Mouse (Mus musculus) inflammation-experienced regulatory T-cells, adult 6 months (primary cell): ENCODE measurements around the gene Srcap. TPM values are rescaled to one million over a fixed set of nuclear protein-coding genes. Genes with fewer than 3 reads are reported as not detected.

Source experiments
- ATAC-seq: one replicate; pipeline ENCODE4 v1.8.0; 2017
- polyA plus RNA-seq, 3 experiments: library from polyadenylated mRNA; unstranded; fragments of 100-300 nt; shearing (Covaris generic); gene quantifications; one replicate each; pipeline ENCODE4 v1.2.1; 2017

The Srcap gene
- polyA plus RNA-seq, 3 experiments from 2014 or later = 6.2 to 19.0 (median 9.0) TPM

DNA sequence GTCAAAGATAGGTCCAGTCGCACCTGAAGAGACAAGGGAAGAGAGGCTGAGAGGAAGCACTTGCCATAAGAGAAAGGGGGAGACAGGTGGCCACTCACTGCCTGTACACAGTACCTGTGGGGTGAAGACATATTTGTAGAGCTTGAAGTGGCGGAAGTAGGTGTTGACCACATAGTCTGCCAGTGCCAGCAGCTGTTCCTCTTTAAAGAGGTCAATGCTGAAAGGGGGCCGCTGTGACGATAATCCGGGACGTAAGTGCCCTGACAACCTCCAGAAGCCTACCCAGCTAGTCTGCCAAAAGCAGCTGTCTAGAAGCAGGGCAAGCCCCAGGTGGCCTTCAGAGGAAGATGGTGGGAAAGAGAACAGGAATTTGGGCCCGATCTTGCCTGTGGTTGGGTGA is 73.2 kb downstream of the Srcap start:
- ATAC-seq = no peak

DNA sequence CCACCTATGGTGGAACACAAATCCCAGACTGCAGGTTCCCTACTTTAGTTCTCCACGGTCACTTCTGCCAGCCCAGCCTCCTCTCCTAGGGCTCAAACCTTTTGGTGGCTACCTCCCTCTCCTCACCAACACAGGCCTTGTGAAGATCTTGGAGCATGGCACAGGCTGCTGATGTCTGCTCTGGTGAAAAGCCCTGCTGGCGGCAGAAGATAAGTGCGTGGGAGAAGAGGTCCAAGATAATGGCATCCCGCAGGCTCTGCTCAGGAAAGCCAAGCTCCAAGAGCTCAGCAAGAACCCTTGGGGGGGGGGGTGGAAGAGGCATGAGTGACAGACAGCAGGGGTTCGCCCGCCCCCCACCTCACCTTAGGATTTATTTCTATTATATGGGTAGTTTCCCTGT is 74.4 kb downstream of the Srcap start:
- ATAC-seq = no peak

- ATAC-seq = no peak
These were observed 75.4 kb downstream of the Srcap start for GRCm38 (mm10) chr7:127587196-127587595.

DNA sequence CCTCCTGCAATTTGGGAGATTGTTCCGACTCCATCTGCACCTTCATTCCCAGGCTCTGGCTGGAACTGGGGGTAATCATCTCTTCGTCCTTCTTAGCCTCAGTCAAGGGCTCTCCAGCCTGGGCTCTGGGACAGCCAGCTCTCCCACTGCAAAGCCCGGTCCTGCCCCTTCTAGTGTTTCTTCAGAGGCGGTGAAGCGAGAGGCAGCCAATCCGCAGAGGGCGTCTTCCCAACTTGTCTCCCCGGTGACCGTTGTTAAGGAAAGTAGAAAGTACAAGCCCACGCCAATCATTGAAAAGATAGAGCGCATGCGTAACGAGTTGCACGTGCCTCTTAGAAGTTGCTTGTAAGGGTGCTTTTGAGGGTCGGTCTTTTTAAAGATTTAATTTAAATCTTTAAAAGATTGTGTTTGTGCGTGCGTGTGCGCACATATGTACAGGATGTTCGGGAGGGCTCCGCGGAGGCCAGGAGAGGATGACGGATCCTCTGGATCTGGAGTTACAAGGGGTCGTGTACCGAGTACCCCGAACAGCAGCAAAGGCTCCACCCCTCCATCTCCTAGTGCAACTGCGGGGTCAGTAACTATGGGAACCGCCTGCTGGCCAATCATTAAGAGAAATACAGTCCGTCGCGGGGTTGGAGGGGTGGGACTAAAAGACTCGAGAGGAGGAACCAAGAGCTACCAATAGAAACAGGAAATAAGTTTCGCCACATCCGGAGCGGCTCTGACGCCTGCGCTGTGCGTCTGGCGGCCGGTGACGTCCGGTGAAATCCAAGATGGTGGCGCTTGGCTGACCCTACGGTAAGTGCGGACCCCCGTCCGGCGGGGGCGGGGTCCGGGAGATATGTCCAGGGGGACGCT is 76.5 kb downstream of the Srcap start, which contains the start of the genes Ccdc189 and Rnf40:
TSS of gene Ccdc189 (minus strand) at position 585 of the 861 bp plus-strand sequence.
TSS of gene Rnf40 (plus strand) at position 757 of the 861 bp plus-strand sequence.
- peak; percentile 96 for ATAC-seq

DNA sequence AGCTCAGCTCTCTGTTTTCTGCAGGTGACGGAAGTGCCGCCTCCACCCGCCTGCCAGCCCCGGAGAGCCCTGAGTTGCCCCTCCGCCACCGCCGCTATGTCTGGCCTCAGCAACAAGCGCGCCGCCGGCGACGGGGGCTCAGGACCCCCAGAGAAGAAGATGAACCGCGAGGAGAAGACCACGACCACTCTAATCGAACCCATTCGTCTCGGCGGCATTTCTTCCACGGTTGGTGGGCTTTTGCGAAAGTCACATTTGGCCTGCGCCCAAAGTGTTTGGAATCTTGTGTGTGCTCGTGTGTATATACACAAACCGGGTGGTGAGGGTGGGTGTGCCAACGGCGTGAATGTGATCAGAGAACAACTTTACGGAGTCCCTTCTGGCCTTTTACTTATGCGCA is 77.1 kb downstream of the Srcap start:
- peak; percentile 24 for ATAC-seq

DNA sequence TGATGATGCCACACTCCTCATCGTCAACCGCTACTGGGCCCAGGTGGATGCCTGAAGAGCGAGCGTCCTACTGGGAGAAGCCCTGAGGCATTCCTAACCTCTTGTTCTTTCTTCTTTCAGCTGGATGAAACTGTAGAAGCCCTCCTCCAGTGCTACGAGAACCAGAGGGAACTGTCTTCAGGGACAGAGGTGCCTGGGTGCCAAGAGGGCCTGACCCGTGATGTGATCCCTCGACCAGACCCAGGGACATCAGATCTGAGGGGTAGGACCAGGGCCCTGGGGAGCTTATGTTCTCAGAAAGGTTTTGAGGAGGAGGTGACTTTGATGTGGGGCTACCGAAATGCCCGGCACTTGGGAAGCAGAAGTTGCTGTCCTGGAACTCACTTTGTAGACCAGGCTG is 77.9 kb downstream of the Srcap start:
- no peak for ATAC-seq

GRCm38 (mm10) chr7:127591108-127591507 is 79.3 kb downstream of the Srcap start:
- no peak for ATAC-seq

- ATAC-seq = no peak
These were observed 80.8 kb downstream of the Srcap start for GRCm38 (mm10) chr7:127592575-127592974.

GRCm38 (mm10) chr7:127596747-127597146 is 85.0 kb downstream of the Srcap start:
- no peak for ATAC-seq

- no peak for ATAC-seq
These were observed 88.8 kb downstream of the Srcap start for GRCm38 (mm10) chr7:127600612-127601011.

- ATAC-seq = no peak
These were observed 90.0 kb downstream of the Srcap start for GRCm38 (mm10) chr7:127601735-127602134.

DNA sequence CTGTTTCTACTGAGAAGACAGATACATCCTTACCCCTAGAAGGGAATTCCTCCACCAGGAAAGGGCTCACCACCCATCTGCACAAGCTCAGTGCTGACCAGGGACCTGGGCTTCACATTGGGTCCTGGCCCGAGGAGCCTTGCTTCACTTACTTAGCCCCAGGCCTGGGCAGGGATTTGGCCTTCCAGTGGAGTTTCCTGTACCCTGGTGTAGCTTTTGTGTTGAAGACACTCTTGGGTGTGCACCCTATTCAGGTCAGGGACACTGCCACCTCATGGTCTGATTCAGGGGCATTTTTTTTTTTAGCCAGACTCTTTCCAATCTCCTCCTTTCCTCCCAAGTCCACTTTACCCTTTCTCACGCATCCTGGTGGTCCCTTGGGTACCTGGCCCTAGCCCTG is 91.1 kb downstream of the Srcap start:
- no peak for ATAC-seq

DNA sequence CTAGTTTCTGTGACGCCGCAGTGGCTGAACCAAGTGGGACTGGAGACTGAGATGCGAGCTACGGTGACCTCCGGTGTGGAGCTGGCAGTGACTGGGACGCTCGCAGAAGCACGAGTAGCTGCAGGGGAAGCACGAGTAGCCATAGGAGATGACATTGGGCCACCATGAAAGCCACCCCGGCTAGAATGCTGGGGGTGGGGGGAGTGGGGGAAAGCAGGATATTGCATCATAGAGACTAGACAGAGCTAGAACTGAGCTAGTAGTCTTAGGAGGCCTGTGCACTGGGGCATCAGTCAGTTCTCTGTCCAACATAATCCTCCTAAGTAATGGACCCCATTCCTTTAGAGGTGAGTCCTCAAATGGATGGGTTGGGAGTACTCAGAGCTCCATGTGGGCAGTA is 92.5 kb downstream of the Srcap start:
- no peak for ATAC-seq

DNA sequence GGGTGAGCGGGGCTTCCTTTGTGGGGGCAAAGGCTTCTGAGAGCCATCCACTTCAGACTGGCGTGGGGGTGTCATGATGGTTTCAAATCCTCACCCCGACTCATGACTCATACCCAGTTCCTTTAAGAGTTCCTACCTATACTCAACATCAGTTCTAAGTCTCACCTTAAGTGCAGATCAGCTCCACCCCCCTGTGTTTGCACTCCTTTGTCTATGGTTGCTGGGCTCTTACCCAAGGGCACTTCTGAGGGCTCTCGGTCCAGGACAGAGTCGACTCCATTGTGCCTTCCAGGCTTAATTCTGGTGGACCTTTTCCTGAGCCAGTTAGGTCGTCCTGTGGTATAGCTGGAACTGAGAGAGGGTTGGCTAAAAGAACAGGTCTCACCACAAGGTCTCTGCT is 95.4 kb downstream of the Srcap start:
- ATAC-seq = no peak

Other genes starting within 250 kb of the Srcap start
- 10 to 100 TPM; 19.4 to 45.4 (median 28.6) TPM for gene Sephs2, start 237.9 kb upstream of the Srcap start, polyA plus RNA-seq
- gene Itgal, start 215.7 kb upstream of the Srcap start, polyA plus RNA-seq = 100 to 1,000 TPM; 201 to 247 (median 214) TPM
- gene Zfp768, start 166.4 kb upstream of the Srcap start, polyA plus RNA-seq = under 1 TPM in 1 of 3 experiments, not detected in 2; 0.28 TPM
- gene Zfp747, start 135.9 kb upstream of the Srcap start, polyA plus RNA-seq = 10 to 100 TPM in 2 of 3 experiments, 1 to 10 TPM in 1; 9.9 to 11.0 (median 10.6) TPM
- gene 9130019O22Rik, start 124.8 kb upstream of the Srcap start, polyA plus RNA-seq = 1 to 10 TPM; 4.8 to 8.8 (median 6.5) TPM
- 1 to 10 TPM; 4.0 to 7.8 (median 5.4) TPM for gene E430018J23Rik, start 118.4 kb upstream of the Srcap start, polyA plus RNA-seq
- gene Zfp764, start 105.2 kb upstream of the Srcap start, polyA plus RNA-seq = 1 to 10 TPM; 3.6 to 7.5 (median 6.1) TPM
- 10 to 100 TPM; 15.5 to 20.4 (median 16.4) TPM for gene Zfp688, start 89.9 kb upstream of the Srcap start, polyA plus RNA-seq
- gene Zfp689, start 62.8 kb upstream of the Srcap start, polyA plus RNA-seq = 1 to 10 TPM; 4.3 to 5.0 (median 4.7) TPM
- 100 to 1,000 TPM; 151 to 194 (median 184) TPM for gene Prr14, start 52.4 kb upstream of the Srcap start, polyA plus RNA-seq
- gene Fbrs, start 32.8 kb upstream of the Srcap start, polyA plus RNA-seq = 10 to 100 TPM; 17.7 to 30.0 (median 19.5) TPM
- 10 to 100 TPM; 22.6 to 29.7 (median 25.3) TPM for gene Gm42715, start 7.6 kb downstream of the Srcap start, polyA plus RNA-seq
- 10 to 100 TPM; 30.0 to 46.0 (median 34.3) TPM for gene Tmem265, start 49.4 kb downstream of the Srcap start, polyA plus RNA-seq
- 100 to 1,000 TPM in 1 of 3 experiments, 10 to 100 TPM in 2; 75.0 to 116 (median 93.2) TPM for gene Phkg2, start 61.4 kb downstream of the Srcap start, polyA plus RNA-seq
- gene Ccdc189, start 76.6 kb downstream of the Srcap start, polyA plus RNA-seq = 1 to 10 TPM in 1 of 3 experiments, under 1 TPM in 2; 0.21 to 1.3 (median 0.72) TPM
- 10 to 100 TPM; 24.0 to 30.6 (median 29.7) TPM for gene Rnf40, start 76.8 kb downstream of the Srcap start, polyA plus RNA-seq
- under 1 TPM in 2 of 3 experiments, not detected in 1; 0.74 to 0.92 TPM for gene Zfp629, start 103.8 kb downstream of the Srcap start, polyA plus RNA-seq
- gene Bcl7c, start 196.9 kb downstream of the Srcap start, polyA plus RNA-seq = 10 to 100 TPM in 1 of 3 experiments, 1 to 10 TPM in 2; 3.2 to 10.9 (median 4.9) TPM
- not detected for gene Ctf1, start 200.8 kb downstream of the Srcap start, polyA plus RNA-seq
- not detected for gene Ctf2, start 220.2 kb downstream of the Srcap start, polyA plus RNA-seq
- gene Fbxl19, start 232.6 kb downstream of the Srcap start, polyA plus RNA-seq = under 1 TPM; 0.31 to 0.87 (median 0.84) TPM